Mouse (Mus musculus): ENCODE results near the gene Fam186a.

Gene Fam186a

DNA sequence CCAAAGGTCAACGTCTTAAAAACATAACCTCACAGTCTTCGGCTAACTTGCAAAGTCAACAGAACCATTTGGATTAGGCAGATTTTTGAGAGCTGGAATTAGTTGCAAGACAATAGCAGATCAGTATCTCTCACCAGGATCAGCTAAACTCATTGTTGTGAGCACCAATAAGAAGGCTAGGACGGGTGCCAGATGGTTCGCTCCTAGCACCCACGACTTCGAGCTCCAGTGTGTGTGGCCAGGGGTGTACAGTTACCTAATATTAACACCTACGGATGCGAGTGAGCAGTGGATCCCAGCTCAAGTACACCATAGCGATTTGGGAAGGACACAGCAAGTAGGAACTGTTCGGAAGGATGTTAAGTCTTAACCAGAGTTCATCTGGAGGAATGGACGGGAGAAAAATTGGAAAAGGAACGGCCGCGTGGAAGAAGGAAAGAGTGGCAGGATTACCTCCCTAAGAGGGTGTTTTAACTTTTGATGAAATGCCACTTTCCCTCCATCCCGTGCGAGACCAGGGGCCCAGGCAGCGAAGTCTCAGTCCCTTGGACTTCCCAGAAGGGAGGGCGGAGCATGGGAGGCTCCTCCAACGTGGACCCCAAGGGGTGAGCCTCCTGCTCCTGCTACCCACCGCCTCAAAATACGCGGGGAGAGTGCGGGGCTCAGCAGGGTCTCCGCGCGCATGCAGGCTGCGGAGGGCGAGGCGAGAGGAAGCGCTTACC lies 92.1 kb downstream of the Fam186a start:
- DNase-seq (ENCODE audit: low spot score in 2 of 2) = no peak

DNA sequence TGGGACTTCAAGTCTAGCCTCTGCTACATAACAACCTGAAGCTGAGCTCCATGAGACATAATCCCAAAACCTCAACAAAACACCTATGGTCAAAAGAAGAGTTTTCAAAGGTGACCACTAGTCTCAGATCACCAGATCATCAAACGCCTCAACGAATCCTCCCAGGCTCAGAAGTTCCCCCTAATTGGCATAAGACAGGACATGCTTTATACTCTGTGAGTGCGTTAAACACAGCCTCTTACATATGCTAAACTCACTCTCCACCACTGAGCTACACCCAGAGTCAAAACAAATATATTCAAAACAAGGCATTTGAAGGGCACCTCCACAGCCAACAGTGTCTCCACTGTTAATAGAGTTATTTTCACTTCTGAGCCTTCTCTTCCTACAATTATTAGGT lies 94.3 kb downstream of the Fam186a start:
- no peak for DNase-seq (ENCODE audit: low spot score in 2 of 2)

Measured in spleen, postnatal 4 days (tissue).